Mouse (Mus musculus): ENCODE measurements at regions not wholly inside any gene's neighbourhood (a gene's known extent, or its start where the extent isn't known, plus 50 kb on each side); places are given as distances from the start of the nearest gene placed in this dataset.

DNA sequence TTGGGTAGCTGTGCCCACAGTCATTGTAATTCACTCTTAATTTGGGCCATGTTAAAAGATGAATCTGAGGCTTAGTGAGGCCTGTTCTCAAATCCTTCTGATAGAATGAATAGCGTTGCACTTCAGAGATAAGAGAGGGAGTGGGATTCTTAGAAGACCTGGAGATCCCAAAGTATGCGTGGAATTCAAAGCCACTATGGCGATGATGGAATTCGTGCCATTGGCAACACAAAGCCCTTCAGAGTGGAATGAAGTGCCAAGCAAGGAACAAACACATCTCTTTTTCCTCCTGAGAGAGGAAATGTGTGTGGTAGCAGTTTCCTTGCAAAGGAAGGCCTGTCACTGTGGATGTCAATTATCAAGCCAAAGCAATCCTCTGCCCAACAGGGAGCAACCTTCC, 248.3 kb upstream of the Rnf32 start:
- WGBS = 67% methylated on average over 4 of the region's 4 CpGs
- no peak overlapping the region for H3K4me2 ChIP-seq (ENCODE audit: low read depth, low read length)
- no peaks in the 10 kb centered on the region for H3K4me1 ChIP-seq (ENCODE audit: control insufficient read depth, insufficient read depth, low read length)
- H3K36me3 ChIP-seq (ENCODE audit: control insufficient read depth, insufficient read depth, low read length) = no peaks in the 10 kb centered on the region
- H3K27me3 ChIP-seq (replicated peaks; ENCODE audit: control insufficient read depth, insufficient read depth, low read length) = no peaks in the 10 kb centered on the region
- H3K4me3 ChIP-seq (ENCODE audit: low read length) = no peak overlapping the region
- H3K9me3 ChIP-seq (ENCODE audit: control insufficient read depth, low read length) = no peaks in the 10 kb centered on the region
- H3K27ac ChIP-seq (ENCODE audit: low read length) = no peak overlapping the region
- no peak overlapping the region for H3K9ac ChIP-seq (ENCODE audit: low read depth, low read length)
- ATAC-seq = no peak

DNA sequence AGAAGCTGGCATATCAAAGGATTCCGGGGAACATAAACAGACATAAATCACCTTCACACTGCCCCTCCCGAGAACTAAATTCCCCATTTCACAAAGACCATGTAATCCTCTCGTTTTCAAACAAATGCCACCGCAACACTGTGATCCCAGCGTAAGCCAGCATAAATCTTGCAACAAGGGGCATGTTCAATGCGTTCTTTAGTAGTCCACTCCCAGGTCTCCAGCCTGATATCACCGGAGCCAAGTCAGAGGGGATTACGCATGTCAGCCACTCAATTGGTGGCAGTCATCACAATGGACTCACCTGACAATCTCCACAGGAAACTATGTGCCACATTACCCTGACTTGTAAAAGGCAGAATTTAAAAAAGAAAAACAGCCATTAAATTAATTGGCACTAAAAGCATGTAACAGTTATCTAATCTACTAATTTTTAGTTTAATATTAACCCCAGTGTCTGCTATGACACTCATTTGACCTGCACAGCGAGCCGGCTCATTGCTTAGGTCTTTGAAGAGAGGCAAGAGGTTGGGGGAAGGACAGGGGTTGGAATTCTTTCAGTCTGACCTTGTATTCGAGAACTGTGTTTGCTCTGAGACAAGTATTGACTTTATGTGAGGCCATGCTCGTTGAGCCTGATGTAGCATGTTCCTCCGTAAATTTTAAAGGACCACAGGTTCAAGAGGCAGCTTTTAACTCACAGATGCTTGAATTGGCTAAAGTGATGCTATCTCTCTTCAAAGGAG, 252.0 kb upstream of the Rnf32 start:
- H3K4me2 ChIP-seq (ENCODE audit: low read depth, low read length) = no peak overlapping the region
- no peaks in the 10 kb centered on the region for H3K4me1 ChIP-seq (ENCODE audit: control insufficient read depth, insufficient read depth, low read length)
- no peaks in the 10 kb centered on the region for H3K36me3 ChIP-seq (ENCODE audit: control insufficient read depth, insufficient read depth, low read length)
- ATAC-seq = peak; percentile 81
- no peaks in the 10 kb centered on the region for H3K27me3 ChIP-seq (replicated peaks; ENCODE audit: control insufficient read depth, insufficient read depth, low read length)
- H3K4me3 ChIP-seq (ENCODE audit: low read length) = no peak overlapping the region
- no peak overlapping the region for H3K27ac ChIP-seq (ENCODE audit: low read length)
- WGBS = 21% methylated on average over 13 of the region's 13 CpGs
- no peaks in the 10 kb centered on the region for H3K9me3 ChIP-seq (ENCODE audit: control insufficient read depth, low read length)
- H3K9ac ChIP-seq (ENCODE audit: low read depth, low read length) = no peak overlapping the region

DNA sequence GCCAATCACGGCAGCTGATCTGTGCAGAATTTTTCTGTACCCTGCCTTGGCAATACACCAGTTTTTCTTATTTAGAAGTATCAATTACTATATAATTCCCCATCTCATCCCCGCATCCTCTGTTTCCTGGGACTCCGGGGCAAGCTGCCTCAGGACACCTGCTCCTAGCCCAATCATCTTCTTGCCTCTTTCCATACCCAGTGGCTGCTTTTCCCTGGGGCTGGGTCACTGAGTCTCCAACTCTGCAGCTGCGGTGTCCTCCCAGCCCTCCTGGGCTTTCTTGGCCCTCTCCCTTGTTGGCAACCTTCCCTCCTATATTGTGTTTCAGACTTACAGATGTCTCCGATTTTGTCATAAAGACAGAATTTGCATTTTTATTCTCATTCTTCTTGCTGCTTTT, 254.8 kb upstream of the Rnf32 start:
- no peak overlapping the region for H3K4me3 ChIP-seq (ENCODE audit: low read length)
- H3K4me2 ChIP-seq (ENCODE audit: low read depth, low read length) = no peak overlapping the region
- no peaks in the 10 kb centered on the region for H3K36me3 ChIP-seq (ENCODE audit: control insufficient read depth, insufficient read depth, low read length)
- WGBS = 78% methylated on average over 5 of the region's 5 CpGs
- H3K27me3 ChIP-seq (replicated peaks; ENCODE audit: control insufficient read depth, insufficient read depth, low read length) = no peaks in the 10 kb centered on the region
- H3K9me3 ChIP-seq (ENCODE audit: control insufficient read depth, low read length) = no peaks in the 10 kb centered on the region
- no peaks in the 10 kb centered on the region for H3K4me1 ChIP-seq (ENCODE audit: control insufficient read depth, insufficient read depth, low read length)
- no peak overlapping the region for H3K27ac ChIP-seq (ENCODE audit: low read length)
- no peak overlapping the region for H3K9ac ChIP-seq (ENCODE audit: low read depth, low read length)
- no peak for ATAC-seq

DNA sequence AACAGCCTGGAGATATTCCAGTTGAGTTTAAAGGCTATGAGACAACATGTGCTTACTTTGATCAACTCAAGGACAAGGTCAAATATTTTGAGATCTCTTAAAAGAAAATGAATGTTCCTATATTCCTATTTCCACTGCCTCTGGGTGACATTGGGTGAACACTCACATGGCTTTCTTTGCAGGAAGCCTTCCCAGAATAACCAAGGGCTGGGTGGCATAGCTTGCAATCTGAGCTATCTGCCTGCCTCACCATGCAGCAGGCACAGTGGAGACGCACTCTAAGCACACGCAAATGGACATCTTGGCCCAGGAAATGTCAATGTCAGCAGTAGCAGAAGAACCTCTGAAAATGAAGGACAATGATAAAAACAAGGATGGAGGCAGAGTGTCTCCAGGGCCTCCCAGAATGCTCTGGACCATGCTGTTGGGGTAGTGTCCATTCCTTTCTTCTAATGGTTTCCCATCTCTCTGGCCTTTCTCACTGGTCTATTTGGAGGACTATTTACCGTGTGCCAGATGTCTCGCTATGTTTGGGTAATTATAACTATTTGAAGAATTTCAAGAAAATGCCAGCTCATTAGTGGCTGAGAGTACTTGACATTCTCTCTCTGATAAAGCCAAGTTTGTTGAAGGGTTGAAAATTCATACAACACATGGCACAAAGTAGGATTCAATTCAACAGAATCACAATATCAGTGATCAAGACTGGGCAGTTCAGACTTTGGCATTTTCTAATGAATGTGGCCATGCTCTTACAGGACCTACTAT, 276.3 kb upstream of the Rnf32 start:
- Histone ChIP-seq H3K4me2 (ENCODE audit: low read depth, low read length) (no peak overlapping the region), H3K4me3 (ENCODE audit: low read length) (no peak overlapping the region), H3K9ac (ENCODE audit: low read depth, low read length) (no peak overlapping the region), H3K36me3 (ENCODE audit: control insufficient read depth, insufficient read depth, low read length) (no peaks in the 10 kb centered on the region), H3K9me3 (ENCODE audit: control insufficient read depth, low read length) (no peaks in the 10 kb centered on the region), H3K27ac (ENCODE audit: low read length) (no peak overlapping the region), H3K27me3 (replicated peaks; ENCODE audit: control insufficient read depth, insufficient read depth, low read length) (no peaks in the 10 kb centered on the region), H3K4me1 (ENCODE audit: control insufficient read depth, insufficient read depth, low read length) (no peaks in the 10 kb centered on the region)
- WGBS = 87% methylated on average over 4 of the region's 4 CpGs
- no peak for ATAC-seq

DNA sequence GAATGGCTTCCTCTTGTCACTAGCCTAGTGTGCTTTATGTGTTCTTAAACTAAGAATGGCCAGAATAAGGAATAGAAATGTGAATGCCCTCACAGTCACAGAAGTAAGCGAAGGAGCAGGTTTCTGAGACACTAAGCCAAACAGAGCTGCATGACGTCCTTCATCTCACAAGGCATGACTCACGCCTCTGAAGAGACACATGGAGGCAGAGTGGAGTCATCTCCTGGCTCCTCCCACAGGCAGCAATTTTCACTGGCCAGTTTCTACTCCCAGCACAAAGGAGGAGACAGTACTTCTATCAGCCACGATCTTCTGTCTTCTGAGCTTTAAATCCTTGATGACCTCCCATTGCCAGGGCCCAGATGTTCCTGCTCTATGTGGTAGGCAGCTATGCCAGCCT, 291.3 kb upstream of the Rnf32 start:
- ATAC-seq = no peak
- Histone ChIP-seq H3K27me3 (replicated peaks; ENCODE audit: control insufficient read depth, insufficient read depth, low read length) (no peaks in the 10 kb centered on the region), H3K4me2 (ENCODE audit: low read depth, low read length) (no peak overlapping the region), H3K27ac (ENCODE audit: low read length) (no peak overlapping the region), H3K9ac (ENCODE audit: low read depth, low read length) (no peak overlapping the region), H3K36me3 (ENCODE audit: control insufficient read depth, insufficient read depth, low read length) (no peaks in the 10 kb centered on the region), H3K9me3 (ENCODE audit: control insufficient read depth, low read length) (no peaks in the 10 kb centered on the region), H3K4me3 (ENCODE audit: low read length) (no peak overlapping the region), H3K4me1 (ENCODE audit: control insufficient read depth, insufficient read depth, low read length) (no peaks in the 10 kb centered on the region)
- WGBS = 37% methylated on average over 4 of the region's 4 CpGs

DNA sequence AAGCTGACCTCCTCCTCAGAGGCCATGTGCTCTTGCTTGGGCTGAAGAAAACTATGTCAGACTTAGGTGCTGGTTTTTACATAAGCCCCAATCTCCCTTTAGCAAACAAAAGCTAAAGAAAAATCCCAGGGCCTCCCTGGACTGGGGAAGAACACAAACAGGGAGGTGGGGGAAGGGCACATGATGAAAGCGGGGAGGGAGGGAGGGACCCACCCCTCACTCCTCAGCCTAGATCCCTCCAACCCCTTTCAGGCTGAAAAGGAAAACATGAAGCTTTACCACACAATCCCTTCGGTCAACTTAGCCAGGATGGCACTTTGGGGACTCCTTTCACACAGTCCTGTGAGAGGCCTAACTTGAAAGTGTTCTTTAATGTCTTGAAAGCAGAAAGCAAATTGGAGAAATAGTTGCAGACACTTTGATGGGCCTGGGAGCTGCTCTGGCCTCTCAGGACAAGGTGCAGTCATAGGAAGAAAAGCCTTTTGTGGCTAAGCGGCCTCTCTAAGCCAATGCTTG, 291.9 kb upstream of the Rnf32 start:
- WGBS = 39% methylated on average over 3 of the region's 3 CpGs

DNA sequence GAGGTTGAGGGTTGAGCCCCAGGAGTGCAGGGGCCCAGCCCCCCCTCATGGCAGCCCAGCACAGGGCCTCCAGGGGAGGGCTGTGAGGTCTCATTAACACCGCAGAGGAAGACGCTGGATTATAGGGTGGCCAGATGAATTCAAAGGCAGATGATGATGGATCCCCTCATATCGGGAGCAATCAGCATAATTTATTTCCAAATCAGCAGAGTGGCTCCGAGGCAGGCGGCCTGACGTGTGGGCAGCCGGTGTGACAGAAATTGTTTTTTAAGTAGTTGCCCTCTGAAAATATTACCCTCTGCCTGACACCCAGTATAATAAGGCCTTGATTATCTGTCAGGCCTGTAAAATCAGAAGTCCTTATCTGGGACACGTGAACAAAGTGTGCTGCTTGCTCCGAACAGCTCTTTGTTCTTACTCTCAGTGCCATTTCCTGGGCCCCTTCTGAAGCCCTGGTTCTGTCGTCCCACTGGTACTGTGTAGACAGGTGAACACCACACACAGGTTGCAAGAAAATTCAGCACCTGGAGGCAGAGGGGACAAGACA, 303.0 kb upstream of the Rnf32 start:
- H3K9ac ChIP-seq (ENCODE audit: low read depth, low read length) = no peak overlapping the region
- 24% methylated on average over 10 of the region's 10 CpGs for WGBS
- no peak overlapping the region for H3K4me3 ChIP-seq (ENCODE audit: low read length)
- H3K36me3 ChIP-seq (ENCODE audit: control insufficient read depth, insufficient read depth, low read length) = no peaks in the 10 kb centered on the region
- H3K27me3 ChIP-seq (replicated peaks; ENCODE audit: control insufficient read depth, insufficient read depth, low read length) = no peaks in the 10 kb centered on the region
- H3K4me1 ChIP-seq (ENCODE audit: control insufficient read depth, insufficient read depth, low read length) = no peaks in the 10 kb centered on the region
- ATAC-seq = peak; percentile 59; the same call in 1 of the 2 replicates
- no peak overlapping the region for H3K4me2 ChIP-seq (ENCODE audit: low read depth, low read length)
- no peaks in the 10 kb centered on the region for H3K9me3 ChIP-seq (ENCODE audit: control insufficient read depth, low read length)
- H3K27ac ChIP-seq (ENCODE audit: low read length) = no peak overlapping the region

More for the DNA sequence above, 291.9 kb upstream of the Rnf32 start:
- Histone ChIP-seq H3K27me3 (replicated peaks; ENCODE audit: control insufficient read depth, insufficient read depth, low read length) (no peaks in the 10 kb centered on the region), H3K9me3 (ENCODE audit: control insufficient read depth, low read length) (no peaks in the 10 kb centered on the region), H3K4me2 (ENCODE audit: low read depth, low read length) (no peak overlapping the region), H3K27ac (ENCODE audit: low read length) (no peak overlapping the region), H3K9ac (ENCODE audit: low read depth, low read length) (no peak overlapping the region), H3K4me3 (ENCODE audit: low read length) (no peak overlapping the region), H3K36me3 (ENCODE audit: control insufficient read depth, insufficient read depth, low read length) (no peaks in the 10 kb centered on the region), H3K4me1 (ENCODE audit: control insufficient read depth, insufficient read depth, low read length) (no peaks in the 10 kb centered on the region)
- ATAC-seq = no peak

DNA sequence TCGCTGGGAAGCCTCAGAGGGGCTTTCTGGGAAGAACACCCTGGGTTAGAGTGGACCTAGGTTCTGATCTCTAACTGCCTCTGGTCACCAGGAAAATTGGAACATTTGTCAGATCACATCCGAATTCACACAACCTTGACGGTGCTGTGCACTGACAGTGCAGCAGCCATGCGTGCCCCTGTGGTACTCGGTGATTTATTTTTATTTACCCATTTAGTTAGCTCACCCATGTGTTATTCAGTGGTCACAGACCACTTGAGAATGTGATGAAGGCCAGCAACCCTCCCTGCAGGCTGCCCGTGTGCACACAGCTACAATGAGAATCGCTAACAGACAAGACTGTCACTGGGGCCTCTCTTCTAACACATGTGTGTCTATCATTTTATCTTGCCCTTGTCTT, 303.8 kb upstream of the Rnf32 start:
- no peaks in the 10 kb centered on the region for H3K36me3 ChIP-seq (ENCODE audit: control insufficient read depth, insufficient read depth, low read length)
- H3K9me3 ChIP-seq (ENCODE audit: control insufficient read depth, low read length) = no peaks in the 10 kb centered on the region
- WGBS = 62% methylated on average over 7 of the region's 7 CpGs
- no peak for ATAC-seq
- no peak overlapping the region for H3K4me3 ChIP-seq (ENCODE audit: low read length)
- no peak overlapping the region for H3K27ac ChIP-seq (ENCODE audit: low read length)
- no peaks in the 10 kb centered on the region for H3K27me3 ChIP-seq (replicated peaks; ENCODE audit: control insufficient read depth, insufficient read depth, low read length)
- H3K9ac ChIP-seq (ENCODE audit: low read depth, low read length) = no peak overlapping the region
- H3K4me2 ChIP-seq (ENCODE audit: low read depth, low read length) = no peak overlapping the region
- H3K4me1 ChIP-seq (ENCODE audit: control insufficient read depth, insufficient read depth, low read length) = no peaks in the 10 kb centered on the region

DNA sequence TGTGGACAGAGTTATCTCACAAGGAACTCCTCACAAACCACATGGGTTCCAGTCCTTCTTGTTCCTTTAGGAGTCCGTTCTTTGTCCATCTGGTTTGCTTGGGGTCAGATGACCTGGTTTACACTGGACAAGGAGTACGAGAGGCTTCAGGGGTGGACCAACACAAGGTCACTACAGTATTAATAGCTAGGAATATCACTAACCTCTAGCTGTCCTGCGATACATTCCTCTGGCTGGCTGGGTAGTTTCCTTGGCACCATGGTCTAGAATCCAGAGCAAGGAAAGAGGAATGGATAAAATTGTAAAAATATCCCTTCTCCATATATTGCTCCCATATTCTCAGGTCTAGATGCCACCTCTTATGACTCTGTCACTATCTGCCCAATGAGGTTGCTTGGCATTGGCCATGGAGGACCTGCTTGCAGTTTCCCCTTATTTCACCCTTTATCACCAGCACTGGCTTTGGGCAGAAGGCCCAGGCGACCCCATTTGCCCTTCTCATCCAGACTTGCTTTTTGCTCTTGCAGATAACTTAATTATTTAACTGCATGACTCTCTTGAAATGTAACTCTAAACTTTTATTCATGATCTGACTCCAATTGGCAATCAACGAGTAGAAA, 310.9 kb upstream of the Rnf32 start:
- ATAC-seq = no peak
- Histone ChIP-seq H3K36me3 (ENCODE audit: control insufficient read depth, insufficient read depth, low read length) (no peaks in the 10 kb centered on the region), H3K9me3 (ENCODE audit: control insufficient read depth, low read length) (no peaks in the 10 kb centered on the region), H3K4me2 (ENCODE audit: low read depth, low read length) (no peak overlapping the region), H3K9ac (ENCODE audit: low read depth, low read length) (no peak overlapping the region), H3K4me3 (ENCODE audit: low read length) (no peak overlapping the region), H3K27me3 (replicated peaks; ENCODE audit: control insufficient read depth, insufficient read depth, low read length) (no peaks in the 10 kb centered on the region), H3K4me1 (ENCODE audit: control insufficient read depth, insufficient read depth, low read length) (no peaks in the 10 kb centered on the region), H3K27ac (ENCODE audit: low read length) (no peak overlapping the region)
- WGBS = 83% methylated on average over 5 of the region's 5 CpGs
